Mouse (Mus musculus) midbrain, embryonic 15.5 days (tissue): Measurements from ENCODE around the gene Ccdc40. TPM values are rescaled to one million over a fixed set of nuclear protein-coding genes. Genes with fewer than 3 reads are reported as not detected.

Experiments
- ATAC-seq: fragments of 200-750 bp; cut with Nextera tagmentation; replicated peaks from 2 replicates; pipeline ENCODE4 v1.8.0; 2017; ENCODE audit warnings: moderate TSS enrichment
- H3K27ac ChIP-seq: fragments of 300-500 bp; sonication (generic); 2 replicates; pipeline ENCODE4 v1.5.1; 2015; ENCODE audit warnings: mild to moderate bottlenecking, inconsistent platforms
- H3K27me3 ChIP-seq: fragments of 300-500 bp; sonication (generic); replicated peaks from 2 replicates; pipeline ENCODE4 v1.6.1; 2015; ENCODE audit warnings: inconsistent platforms
- H3K36me3 ChIP-seq: fragments of 300-500 bp; sonication (generic); replicated peaks from 2 replicates; pipeline ENCODE4 v1.6.1; 2015; ENCODE audit warnings: inconsistent platforms
- H3K4me1 ChIP-seq: fragments of 300-500 bp; sonication (generic); 2 replicates; pipeline ENCODE4 v1.6.1; 2015; ENCODE audit warnings: inconsistent platforms
- H3K4me2 ChIP-seq: fragments of 300-500 bp; sonication (generic); 2 replicates; pipeline ENCODE4 v1.6.1; 2015; ENCODE audit warnings: inconsistent platforms, mild to moderate bottlenecking, moderate library complexity
- H3K4me3 ChIP-seq: fragments of 300-500 bp; sonication (generic); 2 replicates; pipeline ENCODE4 v1.5.1; 2015; ENCODE audit warnings: mild to moderate bottlenecking, inconsistent platforms
- H3K9ac ChIP-seq: fragments of 300-500 bp; sonication (generic); 2 replicates; pipeline ENCODE4 v1.6.1; 2015; ENCODE audit warnings: mild to moderate bottlenecking, inconsistent platforms
- H3K9me3 ChIP-seq: fragments of 300-500 bp; sonication (generic); 2 replicates; pipeline ENCODE4 v1.6.1; 2016; ENCODE audit warnings: inconsistent platforms
- WGBS: fragments of 180-500 bp; shearing (Covaris S2); methylation state at CpG from one replicate; pipeline ENCODE4 v1.1.7; 2015; ENCODE audit warnings: mixed read lengths; 5-methylcytosine and 5-hydroxymethylcytosine counted together
- polyA plus RNA-seq: library from polyadenylated mRNA; unstranded; fragments of >200 nt; fragmentation: Nextera tagmentation; extraction: Ambion mirVana; gene quantifications from 2 replicates; pipeline ENCODE4 v1.2.1, GENCODE M21; 2015

The Ccdc40 gene
- polyA plus RNA-seq, 1 experiment from 2014 or later = 21.5 TPM

DNA sequence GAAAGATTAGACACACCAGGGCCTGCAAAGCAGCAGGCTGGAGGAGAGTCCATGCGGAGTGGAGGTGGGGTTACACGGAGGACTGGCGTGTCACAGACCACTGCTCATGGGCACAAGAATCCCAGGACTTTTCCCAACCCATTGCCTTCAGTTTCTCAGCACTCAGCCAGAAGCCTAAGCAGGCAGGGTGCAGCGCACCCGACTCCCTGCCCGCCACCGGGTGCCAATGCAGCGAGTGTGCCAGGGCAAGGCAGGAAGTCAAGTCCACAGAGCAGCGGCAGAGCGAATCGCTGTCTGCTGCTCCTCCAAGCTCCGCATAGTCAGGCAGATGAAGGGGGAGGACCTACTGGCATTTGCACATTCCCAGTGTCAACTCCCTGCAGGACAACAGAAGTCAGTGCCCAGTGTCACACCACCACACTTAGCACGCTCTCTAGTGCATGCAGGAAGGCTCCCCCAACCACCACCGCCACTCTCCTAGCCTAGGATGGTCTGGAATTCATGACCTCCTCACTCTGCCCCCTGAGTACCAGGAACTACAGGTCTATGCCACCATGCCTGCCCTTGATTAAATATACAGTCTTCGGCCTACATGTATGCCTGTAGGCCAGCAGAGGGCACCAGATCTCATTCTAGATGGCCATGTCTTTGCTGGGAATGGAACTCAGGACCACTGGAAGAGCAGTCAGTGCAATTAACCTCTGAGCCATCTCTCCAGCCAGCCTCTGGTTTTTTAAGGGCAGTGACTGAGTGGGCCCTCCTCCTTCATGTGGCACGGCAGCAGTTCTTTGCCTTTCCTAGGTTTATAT lies 76.7 kb downstream of the Ccdc40 start:
- Histone ChIP-seq H3K9me3 (no peaks in the 10 kb centered on the region), H3K4me1 (peaks cover 8% of the 10 kb centered on the region), H3K9ac (no peak overlapping the region), H3K36me3 (no peaks in the 10 kb centered on the region), H3K27me3 (no peaks in the 10 kb centered on the region), H3K4me2 (no peak overlapping the region), H3K4me3 (no peak overlapping the region), H3K27ac (no peak overlapping the region)
- WGBS = 44% methylated on average over 16 of the region's 16 CpGs
- no peak for ATAC-seq

DNA sequence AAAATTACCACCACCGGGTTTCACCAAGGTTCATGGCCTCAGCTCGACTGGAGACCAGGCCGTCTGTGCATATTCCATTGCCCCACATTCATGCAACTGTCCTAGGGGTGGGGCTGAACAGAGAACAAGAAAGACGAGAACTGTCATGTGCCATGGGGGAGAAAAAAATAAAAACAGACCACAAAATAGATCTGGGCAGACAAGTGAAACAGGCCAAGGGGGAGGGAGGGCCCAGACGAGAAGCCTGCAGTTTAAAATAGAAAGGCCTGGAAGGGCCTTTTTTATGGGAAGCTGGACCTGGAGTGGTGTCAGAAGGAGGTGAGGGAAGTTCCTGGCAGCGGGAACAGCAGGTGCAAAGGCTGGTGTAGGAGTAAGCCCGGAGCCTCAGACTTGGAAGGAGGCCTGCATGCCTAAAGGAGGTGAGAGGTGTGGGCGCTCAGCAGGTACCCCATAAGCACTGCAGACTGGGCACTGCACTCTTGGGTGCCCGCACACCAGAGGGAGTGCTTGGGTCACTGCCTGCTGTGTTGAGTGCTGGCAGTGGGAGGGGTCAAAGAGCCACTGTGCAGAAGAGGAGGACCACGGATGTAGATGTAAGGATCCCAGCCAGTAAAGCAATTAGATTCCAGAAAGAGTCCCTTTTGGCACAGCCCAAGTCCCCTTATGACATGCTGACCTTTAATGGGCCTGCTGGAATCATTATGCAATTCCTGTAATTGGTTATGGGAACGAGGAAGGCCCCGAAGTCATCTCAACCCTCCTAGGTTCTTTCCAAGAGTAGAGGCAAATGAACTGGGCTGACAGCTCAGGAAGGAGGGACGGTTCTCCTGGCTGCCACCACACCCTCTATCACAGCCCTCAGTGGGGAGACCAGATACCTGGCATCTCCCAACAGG lies 78.6 kb downstream of the Ccdc40 start:
- no peak for ATAC-seq
- WGBS = 65% methylated on average over 13 of the region's 13 CpGs

DNA sequence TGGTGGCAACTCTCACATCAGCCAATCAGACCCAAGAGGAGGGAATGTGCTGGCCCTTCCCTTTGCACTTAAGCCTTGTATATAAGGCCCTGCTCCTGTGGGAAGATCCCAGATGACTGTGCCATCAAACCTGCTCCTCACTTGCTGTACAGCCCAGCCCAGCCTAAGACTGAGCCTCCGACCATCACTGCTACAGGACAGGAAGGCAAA lies 79.2 kb downstream of the Ccdc40 start, which contains the start of gene Card14:
Card14 (plus strand) TSS at position 111 of the 210 bp plus-strand sequence.
- Histone ChIP-seq H3K4me2 (no peak within 1 kb of the TSS), H3K4me3 (no peak within 1 kb of the TSS), H3K9ac (no peak within 1 kb of the TSS), H3K27ac (no peak within 1 kb of the TSS), H3K9me3 (no peaks in the 10 kb centered on the region), H3K4me1 (no peaks in the 10 kb centered on the region), H3K27me3 (no peaks in the 10 kb centered on the region), H3K36me3 (no peaks in the 10 kb centered on the region)
- 56% methylated on average over 1 of the region's 1 CpGs for WGBS
- no peak for ATAC-seq

More for the DNA sequence above, 78.6 kb downstream of the Ccdc40 start:
- Histone ChIP-seq H3K27ac (no peak overlapping the region), H3K9ac (no peak overlapping the region), H3K4me2 (no peak overlapping the region), H3K4me3 (no peak overlapping the region), H3K4me1 (no peaks in the 10 kb centered on the region), H3K36me3 (no peaks in the 10 kb centered on the region), H3K9me3 (no peaks in the 10 kb centered on the region), H3K27me3 (no peaks in the 10 kb centered on the region)

DNA sequence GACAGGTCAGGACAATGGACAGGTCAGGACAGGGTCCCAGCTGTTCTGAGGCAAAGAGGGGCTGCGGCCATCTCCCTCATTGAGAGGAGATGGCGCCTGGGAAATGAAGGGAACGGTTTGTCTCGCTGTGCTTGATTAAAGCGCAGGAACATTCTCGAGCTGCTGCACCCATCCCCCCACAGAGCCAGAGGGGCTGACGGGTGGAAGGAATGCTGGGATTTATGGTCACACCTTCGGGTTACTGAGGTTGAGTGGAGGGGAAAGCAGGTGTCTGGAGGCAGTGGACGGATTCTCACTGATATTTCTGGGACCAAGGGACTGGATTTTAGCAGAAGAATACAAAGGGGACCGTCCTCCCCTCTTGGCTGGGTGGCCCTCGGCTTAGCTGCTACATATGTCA lies 79.5 kb downstream of the Ccdc40 start:
- no peak overlapping the region for H3K4me2 ChIP-seq
- H3K4me1 ChIP-seq = no peaks in the 10 kb centered on the region
- ATAC-seq = no peak
- H3K9ac ChIP-seq = no peak overlapping the region
- no peaks in the 10 kb centered on the region for H3K27me3 ChIP-seq
- no peaks in the 10 kb centered on the region for H3K36me3 ChIP-seq
- no peak overlapping the region for H3K27ac ChIP-seq
- H3K4me3 ChIP-seq = no peak overlapping the region
- WGBS = 32% methylated on average over 11 of the region's 11 CpGs
- H3K9me3 ChIP-seq = no peaks in the 10 kb centered on the region

DNA sequence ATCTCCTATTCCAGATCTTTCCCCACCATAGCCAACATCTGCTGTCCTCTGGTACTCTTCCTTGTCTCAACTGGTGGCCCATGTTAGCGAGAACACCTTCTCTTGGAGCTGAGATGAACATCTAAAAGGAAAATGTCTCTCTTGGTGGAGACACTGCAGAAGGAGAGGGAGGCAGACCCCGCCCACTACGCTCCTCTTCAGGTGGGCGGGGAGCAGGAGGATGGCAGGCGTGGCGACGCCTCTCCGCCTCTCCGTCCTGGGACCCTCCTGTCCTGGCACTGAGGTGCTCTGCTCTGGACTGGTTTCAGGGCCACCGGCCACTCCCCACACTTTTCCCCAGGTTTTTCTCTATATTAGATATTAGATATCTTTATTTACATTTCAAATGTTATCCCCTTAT lies 82.2 kb downstream of the Ccdc40 start:
- 21% methylated on average over 10 of the region's 10 CpGs for WGBS
- Histone ChIP-seq H3K27me3 (no peaks in the 10 kb centered on the region), H3K36me3 (no peaks in the 10 kb centered on the region), H3K9me3 (no peaks in the 10 kb centered on the region), H3K4me1 (no peaks in the 10 kb centered on the region), H3K27ac (no peak overlapping the region), H3K9ac (no peak overlapping the region), H3K4me2 (no peak overlapping the region), H3K4me3 (no peak overlapping the region)
- ATAC-seq = no peak

DNA sequence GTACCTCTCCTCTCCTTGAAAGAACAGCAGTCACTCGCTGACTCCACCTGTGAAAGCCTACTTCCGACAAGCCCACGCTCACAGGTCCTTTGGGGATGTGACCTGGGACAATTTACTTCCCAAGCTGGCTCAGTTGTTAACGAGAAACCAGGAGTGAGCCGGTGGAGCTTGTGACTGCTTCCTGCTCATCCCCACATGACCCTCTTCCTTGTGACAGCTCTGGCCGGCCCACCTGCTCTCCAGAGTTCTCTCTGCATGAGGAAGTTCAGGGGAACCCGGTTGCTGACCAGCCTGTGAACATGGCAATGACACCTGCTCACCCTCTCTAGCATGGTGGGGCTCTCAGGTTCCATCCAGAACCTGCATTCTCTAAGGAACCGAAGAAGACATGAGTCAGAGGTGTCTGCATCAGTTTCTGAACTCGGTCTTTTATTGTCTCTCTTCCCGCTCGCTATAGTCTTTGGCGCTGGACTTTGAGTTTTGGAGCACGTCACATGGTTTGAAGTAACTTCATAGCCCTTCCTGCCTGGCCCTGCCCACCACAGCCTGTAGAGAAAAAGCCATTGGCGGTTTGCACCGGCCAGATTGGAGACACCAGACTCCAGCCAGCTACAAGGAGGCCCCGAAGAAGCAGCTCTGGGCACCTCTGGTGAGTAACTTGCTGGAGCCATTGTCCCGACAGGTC lies 86.0 kb downstream of the Ccdc40 start:
- ATAC-seq = no peak
- Histone ChIP-seq H3K36me3 (no peaks in the 10 kb centered on the region), H3K27ac (no peak overlapping the region), H3K27me3 (no peaks in the 10 kb centered on the region), H3K9ac (no peak overlapping the region), H3K9me3 (no peaks in the 10 kb centered on the region), H3K4me1 (no peaks in the 10 kb centered on the region), H3K4me3 (no peak overlapping the region), H3K4me2 (no peak overlapping the region)
- WGBS = 84% methylated on average over 17 of the region's 17 CpGs

Other genes with a start within 250 kb of the Ccdc40 start
- not detected in 2 replicates for gene Enpp7, start 240.4 kb upstream of the Ccdc40 start, polyA plus RNA-seq
- gene Cbx2, start 205.6 kb upstream of the Ccdc40 start, polyA plus RNA-seq = 17.6 and 19.6 TPM in 2 replicates
- 9.6 and 9.7 TPM in 2 replicates for gene Cbx8, start 187.6 kb upstream of the Ccdc40 start, polyA plus RNA-seq
- gene Cbx4, start 142.4 kb upstream of the Ccdc40 start, polyA plus RNA-seq = 23.7 and 24.7 TPM in 2 replicates
- 66.8 and 67.2 TPM in 2 replicates for gene Tbc1d16, start 73 bp upstream of the Ccdc40 start, polyA plus RNA-seq
- gene Gaa, start 39.3 kb downstream of the Ccdc40 start, polyA plus RNA-seq = 93.9 and 95.3 TPM in 2 replicates
- 261 and 266 TPM in 2 replicates for gene Eif4a3, start 71.5 kb downstream of the Ccdc40 start, polyA plus RNA-seq
- 0.34 and 0.37 TPM in 2 replicates for gene Card14, start 79.2 kb downstream of the Ccdc40 start, polyA plus RNA-seq
- gene Sgsh, start 127.0 kb downstream of the Ccdc40 start, polyA plus RNA-seq = 5.2 and 6.6 TPM in 2 replicates
- 6.9 and 7.4 TPM in 2 replicates for gene Slc26a11, start 127.0 kb downstream of the Ccdc40 start, polyA plus RNA-seq
- 1.4 and 1.6 TPM in 2 replicates for gene Rnf213, start 164.5 kb downstream of the Ccdc40 start, polyA plus RNA-seq